Mouse (Mus musculus) liver, postnatal 0 days (tissue): ENCODE data around the gene Ptprr. TPM values are rescaled to one million over a fixed set of nuclear protein-coding genes. Genes with fewer than 3 reads are reported as not detected.

Source experiments
- ATAC-seq: fragments of 200-750 bp; cut with Nextera tagmentation; 2 replicates; pipeline ENCODE4 v1.8.0; 2017; ENCODE audit warnings: mild to moderate bottlenecking, moderate library complexity
- DNase-seq: peaks from one replicate; pipeline ENCODE4 v3.0.0-alpha.2; 2016
- H3K27ac ChIP-seq: fragments of 300-500 bp; sonication (generic); 2 replicates; pipeline ENCODE4 v1.5.1; 2014; ENCODE audit warnings: antibody characterized with exemption, moderate library complexity, mild to moderate bottlenecking, low read depth
- H3K27me3 ChIP-seq: fragments of 300-500 bp; sonication (generic); 2 replicates; pipeline ENCODE4 v1.6.1; 2014; ENCODE audit warnings: low read length, control low read depth, mixed read lengths; ENCODE audit not compliant: insufficient read depth
- H3K36me3 ChIP-seq: fragments of 300-500 bp; sonication (generic); replicated peaks from 2 replicates; pipeline ENCODE4 v1.6.1; 2014; ENCODE audit warnings: mild to moderate bottlenecking, control low read depth, low read length, moderate library complexity, mixed read lengths; ENCODE audit not compliant: insufficient read depth
- H3K4me1 ChIP-seq: fragments of 300-500 bp; sonication (generic); 2 replicates; pipeline ENCODE4 v1.6.1; 2014; ENCODE audit warnings: antibody characterized with exemption, mild to moderate bottlenecking, control low read depth; ENCODE audit not compliant: insufficient read depth
- H3K4me2 ChIP-seq: fragments of 300-500 bp; sonication (generic); 2 replicates; pipeline ENCODE4 v1.6.1; 2014; ENCODE audit warnings: low read depth, mild to moderate bottlenecking, low read length, moderate library complexity, mixed read lengths
- H3K4me3 ChIP-seq: fragments of 300-500 bp; sonication (generic); 2 replicates; pipeline ENCODE4 v1.5.1; 2014; ENCODE audit warnings: low read depth, low read length
- H3K9ac ChIP-seq: fragments of 300-500 bp; sonication (generic); replicated peaks from 2 replicates; pipeline ENCODE4 v1.6.1; 2014; ENCODE audit warnings: mild to moderate bottlenecking, moderate library complexity
- H3K9me3 ChIP-seq: fragments of 300-500 bp; sonication (generic); 2 replicates; pipeline ENCODE4 v1.6.1; 2016; ENCODE audit warnings: mild to moderate bottlenecking, control low read depth, low read length, mixed read lengths
- CTCF ChIP-seq: sonication (generic); IDR thresholded peaks from 2 replicates; pipeline ENCODE4 v1.5.1; 2016; ENCODE audit warnings: antibody characterized with exemption, low read depth
- EP300 ChIP-seq: IDR thresholded peaks from 2 replicates; pipeline ENCODE4 v1.6.1; 2016; ENCODE audit warnings: antibody characterized with exemption, low read depth, mild to moderate bottlenecking
- WGBS: fragments of 180-500 bp; shearing (Covaris S2); extraction: QIAGEN DNeasy Blood & Tissue Kit; methylation state at CpG from one replicate; pipeline ENCODE4 v1.1.7; 2014; ENCODE audit not compliant: insufficient replicate concordance; 5-methylcytosine and 5-hydroxymethylcytosine counted together
- polyA plus RNA-seq: library from polyadenylated mRNA; unstranded; fragments of >200 nt; fragmentation: Nextera tagmentation; extraction: Ambion mirVana; gene quantifications from 2 replicates; pipeline ENCODE4 v1.2.1, GENCODE M21; 2015

The Ptprr gene
- polyA plus RNA-seq, 1 experiment from 2014 or later: 0.35 TPM

- Histone ChIP-seq H3K27me3 (no peaks in the 10 kb centered on the region), H3K9ac (no peak overlapping the region), H3K9me3 (no peaks in the 10 kb centered on the region), H3K4me2 (no peak overlapping the region), H3K36me3 (no peaks in the 10 kb centered on the region), H3K4me1 (no peaks in the 10 kb centered on the region), H3K27ac (no peak overlapping the region), H3K4me3 (no peak overlapping the region)
- WGBS: 24% methylated on average over 14 of the region's 14 CpGs
- DNase-seq: no peak
- ATAC-seq: no peak
- TF ChIP-seq EP300 (no peak), CTCF (peak; percentile 30)
Measured at GRCm38 (mm10) chr10:116196596-116197415, 178.8 kb downstream of the Ptprr start.

- Histone ChIP-seq H3K27me3 (no peaks in the 10 kb centered on the region), H3K9ac (no peak overlapping the region), H3K4me1 (no peaks in the 10 kb centered on the region), H3K4me2 (no peak overlapping the region), H3K9me3 (no peaks in the 10 kb centered on the region), H3K36me3 (no peaks in the 10 kb centered on the region), H3K27ac (no peak overlapping the region), H3K4me3 (no peak overlapping the region)
- no peak for DNase-seq
- 15% methylated on average over 4 of the region's 4 CpGs for WGBS
- ATAC-seq: no peak
- TF ChIP-seq CTCF (peak; percentile 71), EP300 (no peak)
Measured at GRCm38 (mm10) chr10:116197416-116197939, 179.5 kb downstream of the Ptprr start.

GRCm38 (mm10) chr10:116199035-116199434 lies 181.0 kb downstream of the Ptprr start:
- Histone ChIP-seq H3K9ac (no peak overlapping the region), H3K27ac (no peak overlapping the region), H3K4me3 (no peak overlapping the region), H3K36me3 (no peaks in the 10 kb centered on the region), H3K4me2 (no peak overlapping the region), H3K9me3 (no peaks in the 10 kb centered on the region), H3K27me3 (no peaks in the 10 kb centered on the region), H3K4me1 (no peaks in the 10 kb centered on the region)
- TF ChIP-seq CTCF: peak; percentile 79
- TF ChIP-seq EP300: no peak
- 22% methylated on average over 5 of the region's 5 CpGs for WGBS
- ATAC-seq (no peak), DNase-seq (no peak)

- Histone ChIP-seq H3K27me3 (no peaks in the 10 kb centered on the region), H3K4me2 (no peak overlapping the region), H3K4me3 (no peak overlapping the region), H3K27ac (no peak overlapping the region), H3K4me1 (no peaks in the 10 kb centered on the region), H3K9me3 (no peaks in the 10 kb centered on the region), H3K36me3 (no peaks in the 10 kb centered on the region), H3K9ac (no peak overlapping the region)
- DNase-seq (no peak), ATAC-seq (no peak)
- TF ChIP-seq EP300 (no peak), CTCF (no peak)
- WGBS: 79% methylated on average over 8 of the region's 8 CpGs
Measured at GRCm38 (mm10) chr10:116201542-116201941, 183.5 kb downstream of the Ptprr start.

- WGBS: 33% methylated on average over 15 of the region's 15 CpGs
- Histone ChIP-seq H3K4me2 (no peak overlapping the region), H3K4me1 (no peaks in the 10 kb centered on the region), H3K27ac (no peak overlapping the region), H3K9me3 (no peaks in the 10 kb centered on the region), H3K9ac (no peak overlapping the region), H3K27me3 (no peaks in the 10 kb centered on the region), H3K36me3 (no peaks in the 10 kb centered on the region), H3K4me3 (no peak overlapping the region)
- TF ChIP-seq EP300 (peak; percentile 82), CTCF (no peak)
- DNase-seq: no peak
- peak; percentile 79 for ATAC-seq
Measured at GRCm38 (mm10) chr10:116205580-116206358, 187.8 kb downstream of the Ptprr start.

GRCm38 (mm10) chr10:116206449-116206848 lies 188.4 kb downstream of the Ptprr start:
- H3K4me1 ChIP-seq: no peaks in the 10 kb centered on the region
- no peak overlapping the region for H3K9ac ChIP-seq
- DNase-seq: no peak
- no peak for TF ChIP-seq CTCF
- TF ChIP-seq EP300: no peak
- WGBS: 63% methylated on average over 11 of the region's 11 CpGs
- no peak for ATAC-seq
- no peaks in the 10 kb centered on the region for H3K36me3 ChIP-seq
- H3K9me3 ChIP-seq: no peaks in the 10 kb centered on the region
- H3K4me2 ChIP-seq: no peak overlapping the region
- H3K4me3 ChIP-seq: no peak overlapping the region
- H3K27ac ChIP-seq: no peak overlapping the region
- H3K27me3 ChIP-seq: no peaks in the 10 kb centered on the region
